Mouse (Mus musculus): ENCODE results near the gene Fam208a. TPM values are rescaled to one million over a fixed set of nuclear protein-coding genes. Genes with fewer than 3 reads are reported as not detected.

Gene Fam208a
- total and polyA plus RNA-seq, 2 experiments from 2014 or later, result 8.1 to 50.9 TPM

DNA sequence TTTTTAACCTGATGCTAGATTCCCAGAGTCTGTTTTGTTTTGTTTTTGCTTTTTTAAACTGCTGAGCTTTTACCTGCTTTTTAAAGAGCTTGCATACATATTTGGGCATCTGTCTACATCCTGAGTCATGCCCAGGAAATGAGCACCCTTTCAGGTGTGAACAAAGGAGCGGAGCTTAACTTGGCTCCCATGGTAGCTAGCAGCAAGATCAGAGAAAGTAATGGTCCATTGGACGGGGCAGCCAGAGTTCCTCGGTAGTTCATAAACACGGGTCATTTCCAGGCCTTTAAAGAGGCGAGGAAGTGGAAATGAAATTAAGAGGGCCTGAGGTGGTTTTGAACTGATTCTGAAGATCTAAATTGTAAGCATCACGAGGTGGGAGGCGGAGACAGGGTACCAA, 38.0 kb upstream of the Fam208a start:
- no peaks in the 10 kb centered on the region for H3K27me3 ChIP-seq (ENCODE audit: insufficient read depth, low read length)
- 33% methylated on average over 7 of the region's 7 CpGs for WGBS
- DNase-seq, result no peak
- no peaks in the 10 kb centered on the region for H3K4me1 ChIP-seq (ENCODE audit: insufficient read depth)
- no peak overlapping the region for H3K9ac ChIP-seq
- no peak overlapping the region for H3K4me3 ChIP-seq (ENCODE audit: low read depth, low read length)
- H3K4me2 ChIP-seq (ENCODE audit: low read depth), result no peak overlapping the region
- no peak overlapping the region for H3K27ac ChIP-seq (ENCODE audit: low read depth, low read length)
- no peak for ATAC-seq
- TF ChIP-seq CTCF (IDR thresholded peaks at IDR 0.05; ENCODE audit: low read depth), result no peak
- no peaks in the 10 kb centered on the region for H3K36me3 ChIP-seq (ENCODE audit: insufficient read depth)
- no peaks in the 10 kb centered on the region for H3K9me3 ChIP-seq (ENCODE audit: low read length)

GRCm38 (mm10) chr14:27391776-27392308, 36.8 kb upstream of the Fam208a start:
- H3K4me1 ChIP-seq (ENCODE audit: insufficient read depth), result no peaks in the 10 kb centered on the region
- no peak overlapping the region for H3K4me3 ChIP-seq (ENCODE audit: low read depth, low read length)
- no peaks in the 10 kb centered on the region for H3K27me3 ChIP-seq (ENCODE audit: insufficient read depth, low read length)
- TF ChIP-seq CTCF (IDR thresholded peaks at IDR 0.05; ENCODE audit: low read depth), result no peak
- no peak overlapping the region for H3K4me2 ChIP-seq (ENCODE audit: low read depth)
- ATAC-seq (no peak), DNase-seq (no peak)
- H3K27ac ChIP-seq (ENCODE audit: low read depth, low read length), result no peak overlapping the region
- 66% methylated on average over 9 of the region's 9 CpGs for WGBS
- H3K36me3 ChIP-seq (ENCODE audit: insufficient read depth), result no peaks in the 10 kb centered on the region
- no peaks in the 10 kb centered on the region for H3K9me3 ChIP-seq (ENCODE audit: low read length)
- H3K9ac ChIP-seq, result no peak overlapping the region

GRCm38 (mm10) chr14:27392660-27393059, 36.0 kb upstream of the Fam208a start:
- Histone ChIP-seq H3K27me3 (ENCODE audit: insufficient read depth, low read length) (no peaks in the 10 kb centered on the region), H3K9me3 (ENCODE audit: low read length) (no peaks in the 10 kb centered on the region), H3K36me3 (ENCODE audit: insufficient read depth) (no peaks in the 10 kb centered on the region), H3K4me3 (ENCODE audit: low read depth, low read length) (no peak overlapping the region), H3K27ac (ENCODE audit: low read depth, low read length) (no peak overlapping the region), H3K4me2 (ENCODE audit: low read depth) (no peak overlapping the region), H3K4me1 (ENCODE audit: insufficient read depth) (no peaks in the 10 kb centered on the region), H3K9ac (no peak overlapping the region)
- WGBS, result 95% methylated on average over 2 of the region's 2 CpGs
- no peak for TF ChIP-seq CTCF (IDR thresholded peaks at IDR 0.05; ENCODE audit: low read depth)
- ATAC-seq, result no peak
- DNase-seq, result no peak

DNA sequence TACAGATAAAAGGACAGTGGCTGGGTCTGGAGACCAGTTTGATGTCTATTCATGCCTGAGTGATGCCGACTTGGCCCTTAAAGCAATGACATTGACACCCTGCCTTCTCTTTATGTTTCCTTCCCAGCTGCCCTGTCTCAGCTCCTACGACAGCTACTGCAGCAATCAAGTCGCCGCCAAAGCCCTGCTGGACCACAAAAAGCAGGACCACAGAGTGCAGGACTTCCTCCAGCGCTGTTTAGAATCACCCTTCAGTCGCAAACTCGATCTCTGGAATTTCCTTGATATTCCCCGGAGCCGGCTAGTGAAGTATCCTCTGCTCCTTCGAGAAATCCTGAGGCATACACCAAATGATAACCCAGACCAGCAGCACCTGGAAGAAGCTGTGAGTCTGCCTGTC, 34.8 kb upstream of the Fam208a start:
- Histone ChIP-seq H3K36me3 (ENCODE audit: insufficient read depth) (no peaks in the 10 kb centered on the region), H3K9ac (no peak overlapping the region), H3K9me3 (ENCODE audit: low read length) (no peaks in the 10 kb centered on the region), H3K4me1 (ENCODE audit: insufficient read depth) (no peaks in the 10 kb centered on the region), H3K27me3 (ENCODE audit: insufficient read depth, low read length) (no peaks in the 10 kb centered on the region), H3K4me2 (ENCODE audit: low read depth) (no peak overlapping the region), H3K27ac (ENCODE audit: low read depth, low read length) (no peak overlapping the region), H3K4me3 (ENCODE audit: low read depth, low read length) (no peak overlapping the region)
- DNase-seq, result no peak
- 69% methylated on average over 10 of the region's 10 CpGs for WGBS
- TF ChIP-seq CTCF (IDR thresholded peaks at IDR 0.05; ENCODE audit: low read depth), result no peak
- ATAC-seq, result no peak

DNA sequence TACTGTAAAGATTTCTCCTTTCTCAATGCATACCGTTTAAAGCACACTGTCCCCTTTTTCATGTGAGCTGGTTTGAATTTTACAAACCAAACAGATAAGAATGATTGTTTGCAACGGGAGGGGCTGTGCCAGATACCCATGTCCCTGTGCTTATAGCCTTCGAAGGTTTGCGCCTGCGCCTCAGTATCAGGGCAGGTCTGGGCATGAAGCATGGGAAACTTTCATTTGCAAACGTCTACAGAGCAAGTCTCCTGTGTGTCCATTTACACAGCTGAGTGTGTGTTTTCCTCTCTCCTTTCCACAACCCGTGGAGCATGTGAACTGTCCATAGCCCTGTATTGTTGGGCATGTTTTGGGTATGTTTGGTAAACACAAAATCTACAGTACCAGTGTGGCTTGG, 32.2 kb upstream of the Fam208a start:
- no peak for TF ChIP-seq CTCF (IDR thresholded peaks at IDR 0.05; ENCODE audit: low read depth)
- peaks cover 5% of the 10 kb centered on the region; the same call in 1 of the 2 replicates for H3K36me3 ChIP-seq (ENCODE audit: insufficient read depth)
- H3K27me3 ChIP-seq (ENCODE audit: insufficient read depth, low read length), result no peaks in the 10 kb centered on the region
- no peak for ATAC-seq
- no peak overlapping the region for H3K27ac ChIP-seq (ENCODE audit: low read depth, low read length)
- DNase-seq, result no peak
- H3K4me2 ChIP-seq (ENCODE audit: low read depth), result no peak overlapping the region
- H3K4me3 ChIP-seq (ENCODE audit: low read depth, low read length), result no peak overlapping the region
- H3K9ac ChIP-seq, result no peak overlapping the region
- 86% methylated on average over 7 of the region's 7 CpGs for WGBS
- no peaks in the 10 kb centered on the region for H3K4me1 ChIP-seq (ENCODE audit: insufficient read depth)
- H3K9me3 ChIP-seq (ENCODE audit: low read length), result no peaks in the 10 kb centered on the region

GRCm38 (mm10) chr14:27397526-27397925, 31.1 kb upstream of the Fam208a start:
- no peak for ATAC-seq
- Histone ChIP-seq H3K36me3 (ENCODE audit: insufficient read depth) (peaks cover 5% of the 10 kb centered on the region; the same call in 1 of the 2 replicates), H3K4me2 (ENCODE audit: low read depth) (no peak overlapping the region), H3K9ac (no peak overlapping the region), H3K4me1 (ENCODE audit: insufficient read depth) (no peaks in the 10 kb centered on the region), H3K4me3 (ENCODE audit: low read depth, low read length) (no peak overlapping the region), H3K9me3 (ENCODE audit: low read length) (no peaks in the 10 kb centered on the region), H3K27me3 (ENCODE audit: insufficient read depth, low read length) (no peaks in the 10 kb centered on the region), H3K27ac (ENCODE audit: low read depth, low read length) (no peak overlapping the region)
- DNase-seq, result no peak
- WGBS, result 73% methylated on average over 6 of the region's 6 CpGs
- TF ChIP-seq CTCF (IDR thresholded peaks at IDR 0.05; ENCODE audit: low read depth), result no peak

- ATAC-seq (no peak), DNase-seq (no peak)
- H3K27ac ChIP-seq (ENCODE audit: low read depth, low read length), result no peak overlapping the region
- H3K9me3 ChIP-seq (ENCODE audit: low read length), result no peaks in the 10 kb centered on the region
- 94% methylated on average over 6 of the region's 6 CpGs for WGBS
- H3K4me3 ChIP-seq (ENCODE audit: low read depth, low read length), result no peak overlapping the region
- no peak overlapping the region for H3K4me2 ChIP-seq (ENCODE audit: low read depth)
- no peaks in the 10 kb centered on the region for H3K27me3 ChIP-seq (ENCODE audit: insufficient read depth, low read length)
- H3K4me1 ChIP-seq (ENCODE audit: insufficient read depth), result no peaks in the 10 kb centered on the region
- no peak overlapping the region for H3K9ac ChIP-seq
- TF ChIP-seq CTCF (IDR thresholded peaks at IDR 0.05; ENCODE audit: low read depth), result no peak
- peaks cover 5% of the 10 kb centered on the region; the same call in 1 of the 2 replicates for H3K36me3 ChIP-seq (ENCODE audit: insufficient read depth)
Measured at GRCm38 (mm10) chr14:27400495-27400894, 28.1 kb upstream of the Fam208a start.

Measured in forebrain, postnatal 0 days (tissue).